In the genomic region with DNA sequence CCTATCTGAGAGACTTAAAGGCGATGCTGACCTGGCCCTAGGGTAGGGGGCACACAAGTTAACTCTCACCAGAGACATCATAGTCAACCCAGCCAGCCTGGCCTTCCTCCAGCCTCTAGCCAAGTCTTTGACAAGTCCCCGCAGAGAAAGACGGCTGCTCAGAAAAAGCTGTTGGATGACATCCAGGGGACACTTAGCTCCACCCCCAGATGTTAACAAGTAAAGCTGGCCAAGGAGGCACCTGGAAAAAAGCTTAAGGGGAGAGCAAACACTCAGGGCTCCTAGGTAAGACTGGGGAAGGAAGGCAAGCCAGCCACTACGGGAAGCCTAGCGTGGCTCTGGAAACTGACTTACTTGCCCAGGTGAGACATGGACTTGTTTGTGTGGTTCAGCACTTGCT, we compare ENCODE assay signal across 11 mouse cellular contexts. TPM values are rescaled to one million over a fixed set of nuclear protein-coding genes. Genes with fewer than 3 reads are reported as not detected.
A peak's percentile ranks its signal among the peaks of the same experiment; 100 is the strongest.
DNase-seq lines count a peak whose midpoint lies in the region; ATAC-seq and TF ChIP-seq lines count a peak whose summit lies in the region.
"Had no signal": no experiment of that assay in that cellular context is flagged by ENCODE, and none has a peak within 500 bp of the region (broad histone marks: within the 10 kb centered on the region; RNA-seq: fewer than 3 reads in every experiment).

No protein-coding gene starts in this region.

- TF ChIP-seq POLR2A in brain, embryonic 14.5 days (IDR thresholded peaks at IDR 0.05; ENCODE audit: borderline replicate concordance, extremely low read depth, insufficient read depth, insufficient read length, poor library complexity, severe bottlenecking), result no peak
- no peak for TF ChIP-seq POLR2A in thymus, adult 2 months (IDR thresholded peaks at IDR 0.05; ENCODE audit: control insufficient read depth, extremely low read depth, insufficient read depth, low read length, poor library complexity)

- no peaks in the 10 kb centered on the region for H3K9me3 ChIP-seq in embryonic facial prominence, embryonic 12.5 days
- no peaks in the 10 kb centered on the region for H3K9me3 ChIP-seq in embryonic facial prominence, embryonic 10.5 days
- H3K9me3 ChIP-seq: hindbrain, embryonic 15.5 days had no signal

- peaks cover 6% of the 10 kb centered on the region for H3K4me1 ChIP-seq in embryonic facial prominence, embryonic 12.5 days
- H3K4me1 ChIP-seq in embryonic facial prominence, embryonic 10.5 days, result peaks cover 12% of the 10 kb centered on the region
- H3K4me1 ChIP-seq in thymus, adult 2 months (replicated peaks; ENCODE audit: control insufficient read depth, insufficient read depth, low read length), result peaks cover 10% of the 10 kb centered on the region

- H3K27me3 ChIP-seq in embryonic facial prominence, embryonic 12.5 days, result no peaks in the 10 kb centered on the region
- no peaks in the 10 kb centered on the region for H3K27me3 ChIP-seq in embryonic facial prominence, embryonic 10.5 days (replicated peaks; ENCODE audit: low read depth, poor library complexity, severe bottlenecking)
- H3K27me3 ChIP-seq in thymus, adult 2 months (ENCODE audit: control insufficient read depth, insufficient read depth, low read length), result no peaks in the 10 kb centered on the region
- H3K27me3 ChIP-seq: hindbrain, embryonic 15.5 days had no signal

- no peak overlapping the region for H3K4me2 ChIP-seq in embryonic facial prominence, embryonic 12.5 days (replicated peaks)
- H3K4me2 ChIP-seq: hindbrain, embryonic 15.5 days had no signal

- H3K4me3 ChIP-seq in embryonic facial prominence, embryonic 12.5 days, result no peak overlapping the region
- no peak overlapping the region for H3K4me3 ChIP-seq in embryonic facial prominence, embryonic 10.5 days
- no peak overlapping the region for H3K4me3 ChIP-seq in thymus, adult 2 months (ENCODE audit: control insufficient read depth, insufficient read depth, low read length)
- H3K4me3 ChIP-seq: hindbrain, embryonic 15.5 days had no signal

- peaks cover 29% of the 10 kb centered on the region for H3K36me3 ChIP-seq in embryonic facial prominence, embryonic 12.5 days
- peaks cover 50% of the 10 kb centered on the region for H3K36me3 ChIP-seq in embryonic facial prominence, embryonic 10.5 days (replicated peaks)
- no peaks in the 10 kb centered on the region for H3K36me3 ChIP-seq in thymus, adult 2 months (ENCODE audit: control insufficient read depth, insufficient read depth, low read length)

- 55% methylated on average over 5 of the region's 5 CpGs for WGBS in embryonic facial prominence, embryonic 12.5 days
- 84% methylated on average over 5 of the region's 5 CpGs for WGBS in embryonic facial prominence, embryonic 10.5 days
- WGBS in thymus, adult 2 months, result 55% methylated on average over 5 of the region's 5 CpGs

- intact Hi-C loops in heart, postnatal 10 days (cut with DNase I), result no loop called here

- 0 out of 2 replicates have a peak overlapping the region, but pooled peaks have one; percentile 50 for H3K27ac ChIP-seq in embryonic facial prominence, embryonic 12.5 days
- H3K27ac ChIP-seq in embryonic facial prominence, embryonic 10.5 days (replicated peaks), result no peak overlapping the region
- no peak overlapping the region for H3K27ac ChIP-seq in thymus, adult 2 months (ENCODE audit: control insufficient read depth, insufficient read depth, low read length)
- H3K27ac ChIP-seq: hindbrain, embryonic 15.5 days had no signal

- no peak for ATAC-seq in embryonic facial prominence, embryonic 12.5 days (ENCODE audit: insufficient number of reproducible peaks, insufficient read depth, low FRiP score, low TSS enrichment)

- no peak for TF ChIP-seq CTCF in brain, embryonic 14.5 days (IDR thresholded peaks at IDR 0.05; ENCODE audit: borderline replicate concordance, extremely low read depth, insufficient read depth, insufficient read length)
- TF ChIP-seq CTCF in thymus, adult 2 months (IDR thresholded peaks at IDR 0.05; ENCODE audit: borderline replicate concordance, control insufficient read depth, extremely low read depth, insufficient read depth, low read length, poor library complexity), result no peak

- DNase-seq in embryonic facial prominence, embryonic 10.5 days (ENCODE audit: low spot score), result no peak
- DNase-seq in brain, embryonic 14.5 days (ENCODE audit: low read depth), result peak; percentile 34
- DNase-seq in heart, postnatal 10 days, result peak; percentile 70 to 71
- peak; percentile 92 to 94 for DNase-seq in lung, adult 18-20 months
- DNase-seq in layer of hippocampus, postnatal 25 days (ENCODE audit: extremely low spot score in 1 of 2, low spot score in 1 of 2), result no peak
- no peak for DNase-seq in thymus, adult 18-20 months
- DNase-seq in thymus, adult 2 months, result no peak
- DNase-seq: B cell, adult 2 months had no signal

- no peak overlapping the region for H3K9ac ChIP-seq in embryonic facial prominence, embryonic 12.5 days
- H3K9ac ChIP-seq: hindbrain, embryonic 15.5 days had no signal

RNA-seq across cellular contexts. Expression of gene Emc6, which starts 4.7 kb away (rescaled TPM):
- polyA plus RNA-seq in embryonic facial prominence, embryonic 12.5 days (2016; fragmentation: Nextera tagmentation; extraction: Ambion mirVana), result 99.7 and 104 TPM in 2 replicates
- polyA plus RNA-seq in embryonic facial prominence, embryonic 10.5 days (2016; fragmentation: Nextera tagmentation; extraction: Ambion mirVana), result 122 and 123 TPM in 2 replicates
- 74.7 and 115 TPM in 2 replicates for polyA plus RNA-seq in brain, embryonic 14.5 days (2012; rRNA removed)
- total RNA-seq in heart, postnatal 10 days (2021), result 10 to 100 TPM; 71.4 to 82.7 TPM
- total RNA-seq in layer of hippocampus, postnatal 25 days (2021), result 10 to 100 TPM; 51.3 to 65.6 TPM
- 58.6 and 64.9 TPM in 2 replicates for polyA plus RNA-seq in thymus, adult 2 months (2012; rRNA removed)

RNA-seq across cellular contexts. Expression of gene Tax1bp3, which starts 4.7 kb away (rescaled TPM):
- 206 and 211 TPM in 2 replicates for polyA plus RNA-seq in embryonic facial prominence, embryonic 12.5 days (2016; fragmentation: Nextera tagmentation; extraction: Ambion mirVana)
- polyA plus RNA-seq in embryonic facial prominence, embryonic 10.5 days (2016; fragmentation: Nextera tagmentation; extraction: Ambion mirVana), result 189 and 206 TPM in 2 replicates
- polyA plus RNA-seq in brain, embryonic 14.5 days (2012; rRNA removed), result 91.6 and 112 TPM in 2 replicates
- 100 to 1,000 TPM in 1 of 2 experiments, 10 to 100 TPM in 1; 89.1 to 105 TPM for total RNA-seq in heart, postnatal 10 days (2021)
- 10 to 100 TPM; 11.6 to 13.3 TPM for total RNA-seq in layer of hippocampus, postnatal 25 days (2021)
- 63.1 and 72.0 TPM in 2 replicates for polyA plus RNA-seq in thymus, adult 2 months (2012; rRNA removed)

RNA-seq across cellular contexts. Expression of gene P2rx5, which starts 12.0 kb away (rescaled TPM):
- 0.42 and 0.60 TPM in 2 replicates for polyA plus RNA-seq in embryonic facial prominence, embryonic 12.5 days (2016; fragmentation: Nextera tagmentation; extraction: Ambion mirVana)
- 0.10 and 0.18 TPM in 2 replicates for polyA plus RNA-seq in embryonic facial prominence, embryonic 10.5 days (2016; fragmentation: Nextera tagmentation; extraction: Ambion mirVana)
- 0.44 and 0.53 TPM in 2 replicates for polyA plus RNA-seq in brain, embryonic 14.5 days (2012; rRNA removed)
- 1 to 10 TPM; 7.4 to 8.1 TPM for total RNA-seq in heart, postnatal 10 days (2021)
- total RNA-seq in layer of hippocampus, postnatal 25 days (2021), result 1 to 10 TPM; 2.5 to 2.6 TPM
- 1.9 and 2.0 TPM in 2 replicates for polyA plus RNA-seq in thymus, adult 2 months (2012; rRNA removed)
- total RNA-seq: megakaryocyte, adult 5-6 weeks had no signal

RNA-seq across cellular contexts. Expression of gene Ctns, which starts 26.7 kb away (rescaled TPM):
- 24.5 and 26.5 TPM in 2 replicates for polyA plus RNA-seq in embryonic facial prominence, embryonic 12.5 days (2016; fragmentation: Nextera tagmentation; extraction: Ambion mirVana)
- polyA plus RNA-seq in embryonic facial prominence, embryonic 10.5 days (2016; fragmentation: Nextera tagmentation; extraction: Ambion mirVana), result 17.4 and 18.4 TPM in 2 replicates
- polyA plus RNA-seq in brain, embryonic 14.5 days (2012; rRNA removed), result 25.5 and 25.7 TPM in 2 replicates
- total RNA-seq in heart, postnatal 10 days (2021), result 10 to 100 TPM; 11.7 to 13.9 TPM
- total RNA-seq in layer of hippocampus, postnatal 25 days (2021), result 10 to 100 TPM; 16.5 to 23.0 TPM
- 20.1 and 20.6 TPM in 2 replicates for polyA plus RNA-seq in thymus, adult 2 months (2012; rRNA removed)

RNA-seq across cellular contexts. Expression of gene Shpk, which starts 27.1 kb away (rescaled TPM):
- polyA plus RNA-seq in embryonic facial prominence, embryonic 12.5 days (2016; fragmentation: Nextera tagmentation; extraction: Ambion mirVana), result 2.0 and 2.1 TPM in 2 replicates
- polyA plus RNA-seq in embryonic facial prominence, embryonic 10.5 days (2016; fragmentation: Nextera tagmentation; extraction: Ambion mirVana), result 0.49 and 0.86 TPM in 2 replicates
- 1.5 and 2.0 TPM in 2 replicates for polyA plus RNA-seq in brain, embryonic 14.5 days (2012; rRNA removed)
- total RNA-seq in heart, postnatal 10 days (2021), result 1 to 10 TPM; 1.5 to 2.0 TPM
- 1 to 10 TPM; 3.0 to 4.1 TPM for total RNA-seq in layer of hippocampus, postnatal 25 days (2021)
- 3.7 and 4.0 TPM in 2 replicates for polyA plus RNA-seq in thymus, adult 2 months (2012; rRNA removed)

Comparison
In these comparisons a context has a peak if more than half of its experiments do, and no peak if none do; other contexts are left out.
1. DNase-seq: peak in brain, embryonic 14.5 days (single experiment), heart, postnatal 10 days (2 of 2) and lung, adult 18-20 months (2 of 2); none in embryonic facial prominence, embryonic 10.5 days (single experiment), layer of hippocampus, postnatal 25 days (0 of 2), thymus, adult 18-20 months (0 of 2) and thymus, adult 2 months (single experiment).